Mouse (Mus musculus): ENCODE data around the gene Cab39. TPM values are rescaled to one million over a fixed set of nuclear protein-coding genes. Genes with fewer than 3 reads are reported as not detected.

Cab39 gene
- polyA plus RNA-seq, 1 experiment from 2014 or later: 33.8 TPM

DNA sequence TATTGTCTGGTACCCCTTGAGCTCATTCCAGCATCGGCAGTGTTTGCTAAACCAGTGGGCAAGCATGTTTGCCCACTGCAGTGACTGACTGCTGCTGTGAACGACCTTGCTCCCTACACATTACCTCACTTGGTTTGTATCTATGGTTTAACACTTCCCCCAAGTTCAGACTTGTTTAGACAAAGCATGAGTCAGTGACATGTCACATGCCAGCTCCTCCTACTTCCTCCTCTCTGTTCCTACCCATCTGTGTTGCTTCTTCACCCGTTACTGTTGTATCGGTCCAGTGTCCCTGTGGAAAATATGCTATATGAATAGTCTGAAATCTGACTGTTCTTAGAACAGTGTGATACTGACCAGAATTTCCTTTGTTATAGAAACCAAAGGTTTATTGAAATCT, 44.8 kb downstream of the Cab39 start:
- Histone ChIP-seq H3K9me3 (ENCODE audit: control insufficient read depth) (no peaks in the 10 kb centered on the region), H3K27me3 (replicated peaks; ENCODE audit: control insufficient read depth, insufficient read depth, low read length) (no peaks in the 10 kb centered on the region), H3K9ac (ENCODE audit: low read depth, low read length) (no peak overlapping the region), H3K4me1 (replicated peaks; ENCODE audit: control insufficient read depth, insufficient read depth, low read length) (no peaks in the 10 kb centered on the region; the same call in 1 of the 2 replicates), H3K4me2 (replicated peaks; ENCODE audit: low read depth) (no peak overlapping the region), H3K27ac (ENCODE audit: low read depth, low read length) (no peak overlapping the region), H3K4me3 (ENCODE audit: low read depth, low read length) (no peak overlapping the region), H3K36me3 (ENCODE audit: control insufficient read depth, insufficient read depth) (peaks cover 20% of the 10 kb centered on the region)
- WGBS: 13% methylated on average over 4 of the region's 4 CpGs
- TF ChIP-seq CTCF (IDR thresholded peaks at IDR 0.05; ENCODE audit: low read depth): no peak
- peak; percentile 79 for ATAC-seq

DNA sequence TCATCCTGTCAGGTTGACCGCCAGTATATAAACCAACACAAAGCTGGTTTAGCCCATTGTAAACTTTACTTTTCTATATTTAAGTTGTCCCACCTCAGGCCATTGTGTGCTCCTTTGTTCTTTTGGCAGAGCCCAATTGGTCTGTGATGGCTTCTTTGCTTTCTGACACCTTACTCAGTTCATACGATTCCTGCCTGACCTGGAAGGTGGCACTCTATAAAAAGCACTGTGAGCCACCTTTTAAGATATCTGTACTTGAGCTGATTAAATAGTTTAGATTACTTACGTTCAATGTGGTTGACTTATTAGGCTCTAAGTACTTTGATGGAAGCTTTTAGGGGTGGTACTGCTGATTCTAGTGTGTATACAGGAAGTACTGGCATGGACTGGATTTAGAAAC, 46.1 kb downstream of the Cab39 start:
- no peak for TF ChIP-seq CTCF (IDR thresholded peaks at IDR 0.05; ENCODE audit: low read depth)
- no peak overlapping the region for H3K27ac ChIP-seq (ENCODE audit: low read depth, low read length)
- WGBS: 61% methylated on average over 3 of the region's 3 CpGs
- ATAC-seq: no peak
- no peaks in the 10 kb centered on the region; the same call in 1 of the 2 replicates for H3K4me1 ChIP-seq (replicated peaks; ENCODE audit: control insufficient read depth, insufficient read depth, low read length)
- no peaks in the 10 kb centered on the region for H3K27me3 ChIP-seq (replicated peaks; ENCODE audit: control insufficient read depth, insufficient read depth, low read length)
- H3K9ac ChIP-seq (ENCODE audit: low read depth, low read length): no peak overlapping the region
- H3K9me3 ChIP-seq (ENCODE audit: control insufficient read depth): no peaks in the 10 kb centered on the region
- H3K36me3 ChIP-seq (ENCODE audit: control insufficient read depth, insufficient read depth): peaks cover 28% of the 10 kb centered on the region
- no peak overlapping the region for H3K4me2 ChIP-seq (replicated peaks; ENCODE audit: low read depth)
- no peak overlapping the region for H3K4me3 ChIP-seq (ENCODE audit: low read depth, low read length)

DNA sequence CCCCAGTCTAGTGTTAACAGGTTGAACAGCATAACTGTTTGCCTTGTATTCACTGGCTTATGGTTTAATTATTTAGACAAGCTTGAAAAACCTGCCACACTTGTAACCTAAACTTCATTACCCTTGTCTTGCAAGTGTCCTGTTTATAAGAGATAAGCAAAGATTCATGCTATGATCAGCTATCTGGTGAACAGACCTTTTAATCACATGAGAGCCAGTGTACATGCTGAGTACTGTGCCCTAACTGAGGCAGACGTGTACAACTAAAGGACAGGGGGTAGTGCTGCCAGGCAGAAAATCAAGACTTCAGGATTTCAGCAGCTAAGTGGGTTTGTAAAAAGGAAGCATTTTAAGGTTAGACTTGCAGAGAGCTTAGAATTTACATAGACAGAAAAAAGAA, 46.5 kb downstream of the Cab39 start:
- H3K4me2 ChIP-seq (replicated peaks; ENCODE audit: low read depth): no peak overlapping the region
- H3K9me3 ChIP-seq (ENCODE audit: control insufficient read depth): no peaks in the 10 kb centered on the region
- H3K4me1 ChIP-seq (replicated peaks; ENCODE audit: control insufficient read depth, insufficient read depth, low read length): no peaks in the 10 kb centered on the region; the same call in 1 of the 2 replicates
- no peak overlapping the region for H3K4me3 ChIP-seq (ENCODE audit: low read depth, low read length)
- H3K27ac ChIP-seq (ENCODE audit: low read depth, low read length): no peak overlapping the region
- ATAC-seq: no peak
- H3K27me3 ChIP-seq (replicated peaks; ENCODE audit: control insufficient read depth, insufficient read depth, low read length): no peaks in the 10 kb centered on the region
- 71% methylated on average over 1 of the region's 1 CpGs for WGBS
- TF ChIP-seq CTCF (IDR thresholded peaks at IDR 0.05; ENCODE audit: low read depth): no peak
- H3K9ac ChIP-seq (ENCODE audit: low read depth, low read length): no peak overlapping the region
- H3K36me3 ChIP-seq (ENCODE audit: control insufficient read depth, insufficient read depth): peaks cover 28% of the 10 kb centered on the region

DNA sequence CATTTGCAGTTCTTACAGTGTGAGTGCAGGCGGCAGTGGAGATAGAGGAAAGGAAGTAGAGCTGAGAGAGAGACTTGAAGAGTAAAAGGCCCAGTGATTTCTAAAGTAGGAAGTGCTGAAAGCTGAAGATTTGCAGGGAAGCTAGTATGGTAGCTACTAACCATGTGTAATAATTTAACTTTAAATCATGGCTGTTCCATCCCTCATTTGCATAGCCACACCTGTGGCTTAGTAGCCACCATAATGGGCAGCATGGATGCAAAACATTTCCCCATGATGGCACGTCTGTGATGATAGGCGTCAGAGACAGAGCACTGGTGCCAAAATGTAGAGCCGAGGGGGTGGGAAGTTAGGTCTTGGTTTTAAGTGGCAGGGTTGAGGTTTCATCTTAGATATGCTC, 47.2 kb downstream of the Cab39 start:
- H3K9ac ChIP-seq (ENCODE audit: low read depth, low read length): no peak overlapping the region
- H3K36me3 ChIP-seq (ENCODE audit: control insufficient read depth, insufficient read depth): peaks cover 35% of the 10 kb centered on the region
- no peaks in the 10 kb centered on the region for H3K9me3 ChIP-seq (ENCODE audit: control insufficient read depth)
- ATAC-seq: no peak
- H3K27me3 ChIP-seq (replicated peaks; ENCODE audit: control insufficient read depth, insufficient read depth, low read length): no peaks in the 10 kb centered on the region
- H3K4me1 ChIP-seq (replicated peaks; ENCODE audit: control insufficient read depth, insufficient read depth, low read length): no peaks in the 10 kb centered on the region; the same call in 1 of the 2 replicates
- H3K4me2 ChIP-seq (replicated peaks; ENCODE audit: low read depth): no peak overlapping the region
- no peak overlapping the region for H3K4me3 ChIP-seq (ENCODE audit: low read depth, low read length)
- TF ChIP-seq CTCF (IDR thresholded peaks at IDR 0.05; ENCODE audit: low read depth): no peak
- no peak overlapping the region for H3K27ac ChIP-seq (ENCODE audit: low read depth, low read length)
- WGBS: 79% methylated on average over 4 of the region's 4 CpGs

DNA sequence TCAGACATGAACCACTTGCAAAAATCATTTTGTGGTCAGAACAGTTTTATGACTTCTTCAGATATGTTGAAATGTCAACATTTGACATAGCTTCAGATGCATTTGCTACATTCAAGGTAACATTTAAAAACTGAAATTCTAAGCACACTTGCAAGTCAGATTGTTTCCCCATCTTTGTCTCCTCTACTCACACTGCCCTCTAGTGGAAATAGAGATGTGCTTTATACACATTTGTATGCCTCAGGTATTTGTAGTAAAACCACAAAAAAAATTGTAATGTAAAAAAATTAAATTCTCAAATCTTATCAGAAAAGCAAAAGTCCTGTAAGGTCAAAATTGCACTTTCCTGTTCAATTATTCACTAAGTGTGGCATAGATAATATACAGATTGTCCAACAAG, 49.0 kb downstream of the Cab39 start:
- no peak overlapping the region for H3K27ac ChIP-seq (ENCODE audit: low read depth, low read length)
- H3K4me3 ChIP-seq (ENCODE audit: low read depth, low read length): no peak overlapping the region
- H3K9me3 ChIP-seq (ENCODE audit: control insufficient read depth): no peaks in the 10 kb centered on the region
- no peaks in the 10 kb centered on the region; the same call in 1 of the 2 replicates for H3K4me1 ChIP-seq (replicated peaks; ENCODE audit: control insufficient read depth, insufficient read depth, low read length)
- H3K27me3 ChIP-seq (replicated peaks; ENCODE audit: control insufficient read depth, insufficient read depth, low read length): no peaks in the 10 kb centered on the region
- ATAC-seq: no peak
- H3K4me2 ChIP-seq (replicated peaks; ENCODE audit: low read depth): no peak overlapping the region
- peaks cover 39% of the 10 kb centered on the region for H3K36me3 ChIP-seq (ENCODE audit: control insufficient read depth, insufficient read depth)
- TF ChIP-seq CTCF (IDR thresholded peaks at IDR 0.05; ENCODE audit: low read depth): peak; percentile 73
- H3K9ac ChIP-seq (ENCODE audit: low read depth, low read length): no peak overlapping the region

DNA sequence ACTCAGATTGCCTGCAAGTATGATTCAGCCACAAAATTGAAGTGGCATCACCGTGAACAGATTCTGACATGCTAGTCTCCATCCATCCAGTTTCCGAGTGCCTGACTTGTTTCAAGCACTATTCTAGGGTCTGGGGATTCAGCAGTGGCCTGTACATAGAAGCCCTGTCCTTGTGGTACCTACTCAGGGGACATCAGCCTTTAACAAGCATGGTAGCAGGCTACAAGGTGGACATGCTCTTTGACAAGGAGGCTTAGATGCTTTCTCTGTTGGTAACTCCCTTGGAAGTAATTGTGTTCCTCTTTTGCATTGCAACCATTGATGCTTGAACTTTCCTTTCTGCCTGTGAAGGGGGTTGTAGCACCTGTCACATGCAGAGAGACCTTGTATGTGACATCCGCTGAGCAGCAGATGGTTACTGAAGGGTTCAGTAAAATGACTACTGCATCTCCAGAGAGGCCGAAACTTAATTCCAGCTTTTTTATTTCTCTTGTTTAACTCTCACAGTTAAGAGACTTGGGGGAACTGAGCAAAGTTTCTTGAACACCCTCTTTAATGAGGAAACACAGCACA, 50.1 kb downstream of the Cab39 start:
- no peak overlapping the region for H3K4me3 ChIP-seq (ENCODE audit: low read depth, low read length)
- no peaks in the 10 kb centered on the region for H3K9me3 ChIP-seq (ENCODE audit: control insufficient read depth)
- no peak overlapping the region for H3K9ac ChIP-seq (ENCODE audit: low read depth, low read length)
- ATAC-seq: no peak
- no peak overlapping the region for H3K4me2 ChIP-seq (replicated peaks; ENCODE audit: low read depth)
- no peaks in the 10 kb centered on the region for H3K27me3 ChIP-seq (replicated peaks; ENCODE audit: control insufficient read depth, insufficient read depth, low read length)
- no peaks in the 10 kb centered on the region for H3K4me1 ChIP-seq (replicated peaks; ENCODE audit: control insufficient read depth, insufficient read depth, low read length)
- WGBS: 98% methylated on average over 4 of the region's 4 CpGs
- TF ChIP-seq CTCF (IDR thresholded peaks at IDR 0.05; ENCODE audit: low read depth): no peak
- H3K27ac ChIP-seq (ENCODE audit: low read depth, low read length): no peak overlapping the region
- H3K36me3 ChIP-seq (ENCODE audit: control insufficient read depth, insufficient read depth): peaks cover 40% of the 10 kb centered on the region

DNA sequence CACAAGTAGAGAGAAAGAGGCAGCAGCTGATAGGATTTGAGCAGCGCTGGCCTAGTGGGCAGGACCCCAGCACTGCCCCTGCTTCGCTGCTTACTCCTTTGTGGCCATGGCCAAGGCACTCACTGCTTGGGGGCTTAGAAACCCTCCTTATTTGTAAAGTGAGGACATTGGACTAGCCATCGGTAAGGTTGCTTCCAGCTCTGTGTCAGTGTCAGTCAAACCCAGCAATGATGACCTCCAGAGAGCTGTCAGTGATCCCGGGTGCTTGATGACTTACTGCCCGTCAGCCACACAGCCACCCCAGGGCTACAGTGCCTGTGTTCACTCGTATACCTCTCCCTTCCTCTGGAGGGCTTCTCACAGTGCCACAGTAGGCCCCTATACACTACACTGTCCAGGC, 51.7 kb downstream of the Cab39 start:
- no peak for ATAC-seq
- Histone ChIP-seq H3K36me3 (ENCODE audit: control insufficient read depth, insufficient read depth) (peaks cover 52% of the 10 kb centered on the region), H3K27ac (ENCODE audit: low read depth, low read length) (no peak overlapping the region)

More for the DNA sequence above, 51.7 kb downstream of the Cab39 start:
- Histone ChIP-seq H3K9me3 (ENCODE audit: control insufficient read depth) (no peaks in the 10 kb centered on the region), H3K4me2 (replicated peaks; ENCODE audit: low read depth) (no peak overlapping the region), H3K4me3 (ENCODE audit: low read depth, low read length) (no peak overlapping the region), H3K27me3 (replicated peaks; ENCODE audit: control insufficient read depth, insufficient read depth, low read length) (no peaks in the 10 kb centered on the region), H3K4me1 (replicated peaks; ENCODE audit: control insufficient read depth, insufficient read depth, low read length) (no peaks in the 10 kb centered on the region), H3K9ac (ENCODE audit: low read depth, low read length) (no peak overlapping the region)
- no peak for TF ChIP-seq CTCF (IDR thresholded peaks at IDR 0.05; ENCODE audit: low read depth)
- WGBS: 84% methylated on average over 6 of the region's 6 CpGs

All from intestine, postnatal 0 days (tissue).